Mouse (Mus musculus) testis, postnatal 14 days (tissue): ENCODE data around the gene Gabpb2.
"Not testable (repeated sequence)": the region's sequence is repeated elsewhere in the genome, so short reads cannot be mapped to it uniquely, and the experiment has no call there.

Source experiments
- DNase-seq: peaks from one replicate; pipeline ENCODE4 v3.0.0; 2021; ENCODE audit warnings: low spot score

The Gabpb2 gene

DNA sequence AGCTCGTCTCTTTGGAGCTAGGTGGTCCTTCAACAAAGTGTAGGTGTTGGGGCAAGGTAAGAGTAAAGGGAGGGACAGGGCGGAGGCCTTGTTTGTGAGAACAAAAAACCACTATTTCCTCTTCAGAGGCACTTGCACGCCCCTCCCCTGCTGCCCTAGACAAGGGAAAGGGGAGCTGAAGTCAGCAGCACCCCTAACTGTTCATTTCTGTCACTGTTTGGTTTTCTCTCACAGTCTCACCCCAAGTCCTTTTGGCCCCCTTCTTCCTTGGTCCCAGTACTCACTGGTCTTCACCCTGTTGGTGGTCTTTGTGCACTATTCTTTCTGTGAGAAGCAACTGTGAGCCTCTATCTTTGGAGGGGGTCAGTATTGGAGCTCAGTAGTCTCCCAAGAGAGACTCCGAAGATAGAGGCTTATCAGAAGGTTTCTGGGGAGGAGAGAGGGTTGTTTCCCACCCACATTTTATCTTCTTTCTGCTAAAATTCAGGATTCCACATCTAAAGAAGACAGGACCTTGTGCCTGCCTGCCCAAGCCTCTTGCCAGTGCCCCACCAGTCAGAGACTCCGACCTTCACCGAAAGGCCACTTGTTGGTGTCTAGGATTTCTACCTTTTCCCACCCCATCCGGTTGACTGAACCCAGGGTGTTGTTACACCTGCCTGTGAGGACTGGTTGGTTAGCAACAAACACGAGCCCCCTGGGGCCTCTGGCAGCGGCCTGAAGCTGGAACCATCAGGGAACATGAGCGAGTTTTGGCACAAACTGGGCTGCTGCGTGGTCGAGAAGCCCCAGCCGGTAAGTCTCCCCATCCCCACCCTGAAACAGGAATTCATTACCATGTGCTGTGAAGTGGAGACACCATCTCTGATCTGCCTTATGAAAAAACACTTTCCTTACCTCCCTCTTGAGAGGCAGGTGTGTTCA lies 13.8 kb upstream of the Gabpb2 start, which contains the start of gene Mllt11:
Gene Mllt11, minus strand, starts transcription at position 874 of the 924 bp plus-strand sequence.
- no peak for DNase-seq

DNA sequence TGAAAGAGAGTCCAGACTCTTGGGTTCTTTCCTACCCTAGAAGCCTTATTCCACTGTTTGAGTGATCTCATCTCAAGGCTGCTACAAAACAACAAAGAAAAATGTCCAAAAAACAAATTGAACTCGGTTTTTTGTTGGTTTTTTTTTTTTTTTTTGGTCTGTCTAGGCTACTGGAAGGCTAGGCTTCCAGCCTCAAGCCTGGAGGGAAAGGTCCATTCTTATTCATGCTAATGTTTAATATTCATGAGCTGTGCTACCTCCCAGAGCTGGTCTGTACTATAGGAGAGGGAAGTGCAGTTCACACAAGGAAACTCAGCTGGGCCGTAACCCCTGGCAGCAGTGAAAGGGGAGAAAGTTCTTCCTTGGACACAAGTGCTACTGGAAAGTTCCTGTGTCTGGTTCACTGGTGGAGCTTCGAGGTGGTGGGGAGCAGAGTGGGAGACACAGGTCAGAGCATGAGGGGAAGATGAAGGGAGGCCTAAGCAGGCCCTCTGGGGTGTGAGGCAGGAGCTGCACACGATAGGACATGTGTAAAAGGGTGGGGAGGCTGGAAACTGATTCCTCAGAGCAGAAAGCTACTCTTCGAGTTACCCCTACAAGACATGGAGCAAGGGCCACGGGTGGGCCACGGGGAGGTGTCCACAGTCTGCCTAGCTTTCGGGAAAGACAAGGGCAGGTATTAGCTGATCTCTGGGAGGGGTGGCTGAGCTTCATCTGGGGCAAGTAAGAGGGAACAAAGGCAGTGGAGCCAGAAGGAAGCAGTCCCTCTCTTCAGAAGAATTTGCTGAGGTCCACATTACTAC lies 13.0 kb upstream of the Gabpb2 start:
- no peak for DNase-seq

DNA sequence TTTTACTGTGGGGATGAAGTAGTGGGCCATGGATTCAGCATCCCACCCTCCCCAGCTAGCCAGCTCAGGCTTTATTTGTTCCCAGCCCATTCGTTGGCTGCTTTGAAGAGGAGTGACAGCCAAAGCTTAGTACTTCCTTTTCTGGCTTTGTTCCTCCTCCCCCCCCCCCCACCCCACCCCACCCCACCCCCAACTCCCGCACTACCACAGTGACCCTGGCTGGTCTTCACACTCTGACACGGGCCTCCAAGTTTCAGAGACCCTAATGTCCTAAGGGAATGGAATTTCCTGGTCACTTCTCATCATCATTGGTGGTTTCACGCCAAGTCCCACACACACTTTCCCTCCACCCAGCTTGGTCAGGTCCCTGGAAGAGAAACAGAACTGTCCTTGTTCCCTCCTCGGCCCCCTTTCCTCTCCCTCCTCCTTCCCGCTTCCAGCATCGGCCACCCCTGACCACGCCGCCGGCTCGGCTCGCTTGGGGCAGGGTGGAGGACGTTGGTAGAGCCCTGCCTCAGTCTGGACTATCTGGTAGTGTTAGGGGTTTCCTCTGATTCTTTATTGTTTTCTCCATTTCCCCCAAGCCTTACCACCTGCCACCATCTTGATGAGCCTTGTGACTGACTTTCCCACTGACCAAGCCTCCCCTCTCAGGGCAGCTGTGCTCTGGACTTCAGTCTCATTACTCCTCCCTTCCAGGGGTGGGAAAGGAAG lies 12.2 kb upstream of the Gabpb2 start:
- peak; percentile 32 for DNase-seq

GRCm38 (mm10) chr3:95228894-95229780 lies 11.4 kb upstream of the Gabpb2 start:
- peak; percentile 48 for DNase-seq

DNA sequence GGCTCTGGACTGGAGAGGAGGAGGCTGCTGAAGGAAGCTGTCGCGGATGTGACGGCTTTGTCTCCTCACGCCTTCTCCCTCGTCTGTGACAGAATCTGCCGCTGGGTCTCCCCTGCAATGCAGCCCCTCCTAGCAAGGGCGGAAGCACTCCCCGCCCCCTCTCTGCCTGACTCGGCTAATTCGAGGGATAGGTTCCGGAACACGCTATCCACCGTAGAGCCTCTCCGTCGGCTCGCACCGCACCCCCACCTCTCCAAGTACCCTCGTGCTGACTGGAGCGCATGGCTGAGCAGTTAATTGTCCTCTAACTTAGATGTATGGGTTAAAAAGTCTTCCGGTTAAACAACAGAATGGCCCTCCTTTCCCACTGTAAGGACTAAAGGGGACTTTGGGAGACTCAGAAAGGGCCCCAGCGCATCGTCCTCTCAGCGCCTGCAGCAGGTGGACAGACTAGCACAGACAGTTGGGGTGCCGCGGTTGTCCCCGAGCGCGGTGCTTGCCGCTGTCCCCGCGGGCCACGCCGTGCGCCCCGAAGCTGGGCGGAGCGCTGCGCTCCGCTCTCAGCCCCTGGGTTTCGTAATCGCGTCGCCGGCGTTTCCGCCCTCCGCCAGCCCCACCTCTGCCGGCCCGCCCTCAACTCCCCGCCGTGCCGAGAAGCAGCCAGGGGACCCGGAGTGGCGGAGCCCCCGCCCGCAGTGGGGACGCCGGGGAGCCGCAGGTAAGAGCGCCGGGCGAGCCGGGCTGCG lies 10.6 kb upstream of the Gabpb2 start, which contains the start of gene Cdc42se1:
Gene Cdc42se1, plus strand, starts transcription at position 585 of the 746 bp plus-strand sequence.
- peak; percentile 84 for DNase-seq

DNA sequence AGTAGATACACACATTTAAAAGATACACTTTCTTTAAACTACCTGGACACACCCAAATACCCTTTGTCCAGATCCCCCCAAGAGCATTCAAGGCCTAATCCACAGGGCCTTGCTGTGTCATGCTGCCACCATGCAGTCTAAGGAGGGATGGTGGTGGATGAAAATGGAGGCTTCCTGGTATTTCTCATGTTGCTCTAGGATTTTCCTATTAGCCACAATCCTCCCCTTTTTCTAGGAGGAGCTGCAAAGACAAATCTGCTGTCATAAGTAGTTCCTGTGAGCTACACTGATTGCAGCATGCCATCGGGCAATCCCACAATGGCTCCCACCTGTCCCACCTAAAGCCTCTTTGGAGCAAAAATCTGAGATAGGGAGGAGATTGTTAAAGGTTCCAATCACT lies 9.5 kb upstream of the Gabpb2 start:
- no peak for DNase-seq

- no peak for DNase-seq
Observed at GRCm38 (mm10) chr3:95224295-95224694, 6.6 kb upstream of the Gabpb2 start.

- no peak for DNase-seq
Observed at GRCm38 (mm10) chr3:95223041-95223440, 5.3 kb upstream of the Gabpb2 start.

- DNase-seq: no peak
Observed at GRCm38 (mm10) chr3:95218466-95219137, 886 bp upstream of the Gabpb2 start.

GRCm38 (mm10) chr3:95216655-95217254 lies 961 bp downstream of the Gabpb2 start:
- DNase-seq: no peak

DNA sequence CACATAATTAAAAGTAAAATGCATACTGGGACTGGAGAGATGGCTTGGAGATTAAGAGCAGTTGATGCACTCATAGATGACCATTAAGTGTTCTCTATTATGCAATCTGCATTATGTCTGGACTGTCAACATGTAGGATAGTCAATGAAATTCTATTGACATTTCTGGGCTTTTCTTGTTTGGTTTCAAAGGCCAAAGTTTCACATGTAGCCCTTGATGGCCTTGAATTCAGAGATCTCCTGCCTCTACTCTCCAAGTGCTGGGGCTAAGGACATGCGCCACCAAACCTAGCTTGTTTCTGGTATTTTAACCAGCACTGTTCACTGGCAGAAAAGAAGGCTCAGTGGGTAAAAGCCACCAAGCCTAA lies 4.1 kb downstream of the Gabpb2 start:
- DNase-seq: no peak

DNA sequence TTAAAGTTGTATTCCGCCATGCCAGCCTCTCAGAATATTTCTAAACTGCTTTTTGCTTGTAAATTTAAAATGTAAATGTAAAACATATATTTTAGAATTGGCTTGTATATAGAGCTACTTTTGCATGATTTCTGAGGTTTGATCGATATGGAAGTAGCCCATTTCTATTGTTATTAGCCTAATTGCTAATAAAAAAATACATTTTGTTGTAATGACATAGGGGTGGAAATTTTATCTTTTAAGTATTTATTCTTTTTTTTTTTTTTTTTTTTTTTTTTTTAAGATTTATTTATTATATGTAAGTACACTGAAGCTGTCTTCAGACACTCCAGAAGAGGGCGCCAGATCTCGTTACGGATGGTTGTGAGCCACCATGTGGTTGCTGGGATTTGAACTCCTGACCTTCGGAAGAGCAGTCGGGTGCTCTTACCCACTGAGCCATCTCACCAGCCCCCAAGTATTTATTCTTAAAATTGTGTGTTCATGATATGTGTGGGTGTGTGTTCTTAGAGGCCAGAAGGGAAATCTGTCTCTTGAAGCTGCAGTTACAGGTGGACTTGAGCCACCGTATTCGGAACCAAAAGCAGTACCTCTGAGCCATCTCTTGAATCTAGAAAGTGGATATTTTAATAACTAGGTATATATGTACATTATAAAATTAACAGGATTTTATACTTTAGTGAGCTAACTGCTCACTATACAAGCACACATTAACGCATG lies 4.7 kb downstream of the Gabpb2 start:
- DNase-seq: not testable (repeated sequence)

DNA sequence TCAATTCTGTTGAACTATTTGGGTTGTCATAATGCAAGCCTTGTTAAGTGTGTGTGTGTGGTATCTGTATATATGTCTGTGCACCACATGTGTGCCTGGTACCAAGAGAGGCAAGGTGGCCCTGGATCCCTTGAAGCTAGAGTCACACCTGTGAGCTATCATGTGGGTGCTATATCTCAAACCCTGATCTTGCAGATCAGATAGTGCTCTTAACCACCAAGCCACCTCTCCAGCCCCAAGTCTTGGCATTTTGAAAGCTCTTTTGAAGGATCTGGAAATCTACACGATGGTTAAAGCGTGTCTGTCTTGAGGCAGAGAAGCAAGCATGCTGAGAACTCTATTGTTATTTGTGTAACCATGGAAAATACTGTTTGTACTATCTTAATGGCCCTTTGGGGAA lies 7.1 kb downstream of the Gabpb2 start:
- DNase-seq: no peak

- no peak for DNase-seq
Observed at GRCm38 (mm10) chr3:95208286-95208685, 9.4 kb downstream of the Gabpb2 start.

DNA sequence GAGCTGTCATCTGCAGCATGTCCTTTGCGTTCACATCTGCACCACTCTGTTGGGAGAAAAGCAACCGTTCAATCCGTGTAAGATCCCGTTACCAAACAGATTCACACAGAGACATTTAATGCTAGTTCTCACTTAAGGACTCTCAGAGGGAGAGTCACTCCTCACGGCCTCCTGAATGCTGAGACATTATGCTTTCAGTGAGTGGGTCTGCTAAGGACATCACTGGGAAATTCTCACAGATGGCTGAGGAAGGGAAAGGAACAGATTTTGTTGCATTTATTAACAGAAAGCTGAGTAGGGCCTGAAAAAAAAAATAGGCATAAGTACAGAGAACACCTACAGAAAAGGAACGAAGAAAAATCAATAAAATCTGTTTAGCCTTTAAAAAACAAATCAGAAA lies 13.8 kb downstream of the Gabpb2 start:
- no peak for DNase-seq

DNA sequence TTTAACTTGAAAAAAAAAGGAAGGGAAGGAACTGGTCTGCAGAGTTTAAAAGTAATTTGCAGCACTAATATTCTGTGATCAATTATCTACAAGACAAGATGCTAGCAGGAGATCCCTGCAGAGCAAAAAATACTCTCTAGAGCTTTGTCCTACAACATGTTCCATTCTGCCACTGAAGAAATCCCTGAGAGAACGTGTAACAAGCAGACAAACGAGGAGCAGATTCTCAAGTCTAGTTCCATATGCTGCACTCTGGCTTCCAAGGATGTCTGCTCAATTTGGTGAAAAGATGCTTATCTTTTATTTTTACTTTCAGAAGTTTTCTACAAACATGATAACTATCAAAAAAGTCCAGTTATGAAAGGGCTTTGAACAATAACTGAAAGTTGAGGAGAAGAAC lies 17.2 kb downstream of the Gabpb2 start:
- no peak for DNase-seq

DNA sequence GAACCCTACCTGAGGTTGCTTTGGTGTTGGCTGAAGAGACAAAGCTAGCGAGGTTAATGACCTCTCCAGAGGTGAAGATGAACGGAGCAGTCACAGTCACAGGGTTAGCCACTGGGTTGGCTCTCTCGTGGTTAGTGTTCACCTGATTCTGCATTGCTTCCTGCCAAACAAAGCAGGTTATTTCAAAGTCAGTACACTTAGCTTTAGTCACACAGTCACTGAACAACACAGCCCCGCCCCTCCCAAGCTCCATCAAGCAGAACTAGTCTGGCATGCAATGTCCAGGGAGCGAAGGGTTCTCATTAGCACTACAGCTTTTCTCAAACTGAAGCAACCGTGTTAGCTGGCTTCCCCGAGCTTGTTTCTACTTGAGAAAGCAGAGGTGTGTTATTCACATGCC lies 17.6 kb downstream of the Gabpb2 start:
- no peak for DNase-seq

- DNase-seq: no peak
Observed at GRCm38 (mm10) chr3:95199101-95199500, 18.6 kb downstream of the Gabpb2 start.

- no peak for DNase-seq
Observed at GRCm38 (mm10) chr3:95195772-95196171, 21.9 kb downstream of the Gabpb2 start.
